Mouse (Mus musculus): ENCODE data around the gene Dclk1. TPM values are rescaled to one million over a fixed set of nuclear protein-coding genes. Genes with fewer than 3 reads are reported as not detected.

The Dclk1 gene
- polyA plus RNA-seq, 1 experiment: 70.4 TPM

- Histone ChIP-seq H3K79me2 (ENCODE audit: control insufficient read depth, insufficient read depth) (no peaks in the 10 kb centered on the region), H3ac (ENCODE audit: control insufficient read depth, insufficient read length) (no peak overlapping the region), H3K4me2 (ENCODE audit: low read depth) (peak overlapping the region; percentile 63), H3K4me3 (no peak overlapping the region), H3K36me3 (ENCODE audit: control insufficient read depth, insufficient read depth) (peaks cover 18% of the 10 kb centered on the region), H3K27me3 (ENCODE audit: control insufficient read depth, insufficient read depth, insufficient read length) (no peaks in the 10 kb centered on the region)
- TF ChIP-seq E2F4 (IDR thresholded peaks at IDR 0.05; ENCODE audit: insufficient read depth) (no peak), CEBPB (IDR thresholded peaks at IDR 0.05; ENCODE audit: insufficient read depth, poor library complexity, severe bottlenecking) (peak; percentile 62; the same call in 1 of the 2 replicates), USF1 (IDR thresholded peaks at IDR 0.05; ENCODE audit: low read depth) (peak; percentile 89), SRF (IDR thresholded peaks at IDR 0.05; ENCODE audit: control insufficient read depth, insufficient read length, low read depth) (no peak), TCF12 (IDR thresholded peaks at IDR 0.05; ENCODE audit: insufficient read depth, poor library complexity, severe bottlenecking) (peak; percentile 68), MYOD1 (IDR thresholded peaks at IDR 0.05; ENCODE audit: control insufficient read depth in 1 of 3, insufficient read length in 2 of 3, low read depth in 2 of 3) (peak; percentile 66 to 99 (median 98)), TCF3 (IDR thresholded peaks at IDR 0.05; ENCODE audit: insufficient read length, low read depth) (peak; percentile 47), REST (IDR thresholded peaks at IDR 0.05; ENCODE audit: insufficient read depth, insufficient read length) (no peak), POLR2AphosphoS2 (IDR thresholded peaks at IDR 0.05; ENCODE audit: insufficient read length, low read depth) (no peak), MYOG (IDR thresholded peaks at IDR 0.05; ENCODE audit: control insufficient read depth in 1 of 3, insufficient read depth in 1 of 3, insufficient read length in 2 of 3, low read depth in 2 of 3) (peak; percentile 54 to 84 (median 72)), POLR2A (IDR thresholded peaks at IDR 0.05; ENCODE audit: insufficient read length, low read depth) (peak; percentile 31), MAX (IDR thresholded peaks at IDR 0.05; ENCODE audit: low read depth) (peak; percentile 80)
Observed at GRCm38 (mm10) chr3:55260139-55260538, 18.0 kb downstream of the Dclk1 start.

GRCm38 (mm10) chr3:55266091-55266490 is 23.9 kb downstream of the Dclk1 start:
- no peak overlapping the region for H3K4me2 ChIP-seq (ENCODE audit: low read depth)
- no peaks in the 10 kb centered on the region for H3K79me2 ChIP-seq (ENCODE audit: control insufficient read depth, insufficient read depth)
- no peaks in the 10 kb centered on the region for H3K36me3 ChIP-seq (ENCODE audit: control insufficient read depth, insufficient read depth)
- no peak overlapping the region for H3K4me3 ChIP-seq
- H3K27me3 ChIP-seq (ENCODE audit: control insufficient read depth, insufficient read depth, insufficient read length): no peaks in the 10 kb centered on the region
- no peak overlapping the region for H3ac ChIP-seq (ENCODE audit: control insufficient read depth, insufficient read length)
- TF ChIP-seq MYOG (IDR thresholded peaks at IDR 0.05; ENCODE audit: control insufficient read depth in 1 of 3, insufficient read depth in 1 of 3, insufficient read length in 2 of 3, low read depth in 2 of 3): no peak
- no peak for TF ChIP-seq TCF3 (IDR thresholded peaks at IDR 0.05; ENCODE audit: insufficient read length, low read depth)
- no peak for TF ChIP-seq SRF (IDR thresholded peaks at IDR 0.05; ENCODE audit: control insufficient read depth, insufficient read length, low read depth)

GRCm38 (mm10) chr3:55269802-55270201 is 27.6 kb downstream of the Dclk1 start:
- H3K79me2 ChIP-seq (ENCODE audit: control insufficient read depth, insufficient read depth): no peaks in the 10 kb centered on the region

GRCm38 (mm10) chr3:55270345-55270744 is 28.2 kb downstream of the Dclk1 start:
- no peak overlapping the region for H3K4me3 ChIP-seq
- TF ChIP-seq MYOG (IDR thresholded peaks at IDR 0.05; ENCODE audit: control insufficient read depth in 1 of 3, insufficient read depth in 1 of 3, insufficient read length in 2 of 3, low read depth in 2 of 3): peak in 1 of 3 experiments; percentile 76
- TF ChIP-seq USF1 (IDR thresholded peaks at IDR 0.05; ENCODE audit: low read depth): no peak
- peak; percentile 46 to 59 (median 55) for TF ChIP-seq MYOD1 (IDR thresholded peaks at IDR 0.05; ENCODE audit: control insufficient read depth in 1 of 3, insufficient read length in 2 of 3, low read depth in 2 of 3)
- TF ChIP-seq TCF3 (IDR thresholded peaks at IDR 0.05; ENCODE audit: insufficient read length, low read depth): no peak
- H3K4me2 ChIP-seq (ENCODE audit: low read depth): no peak overlapping the region
- H3K27me3 ChIP-seq (ENCODE audit: control insufficient read depth, insufficient read depth, insufficient read length): no peaks in the 10 kb centered on the region
- H3ac ChIP-seq (ENCODE audit: control insufficient read depth, insufficient read length): no peak overlapping the region
- no peaks in the 10 kb centered on the region for H3K36me3 ChIP-seq (ENCODE audit: control insufficient read depth, insufficient read depth)
- no peaks in the 10 kb centered on the region for H3K79me2 ChIP-seq (ENCODE audit: control insufficient read depth, insufficient read depth)

More at GRCm38 (mm10) chr3:55269802-55270201, 27.6 kb downstream of the Dclk1 start:
- H3K4me3 ChIP-seq: no peak overlapping the region
- TF ChIP-seq POLR2AphosphoS2 (IDR thresholded peaks at IDR 0.05; ENCODE audit: insufficient read length, low read depth): no peak
- TF ChIP-seq MAX (IDR thresholded peaks at IDR 0.05; ENCODE audit: low read depth): no peak
- TF ChIP-seq POLR2A (IDR thresholded peaks at IDR 0.05; ENCODE audit: insufficient read length, low read depth): no peak
- TF ChIP-seq USF1 (IDR thresholded peaks at IDR 0.05; ENCODE audit: low read depth): no peak
- no peak for TF ChIP-seq TCF12 (IDR thresholded peaks at IDR 0.05; ENCODE audit: insufficient read depth, poor library complexity, severe bottlenecking)
- TF ChIP-seq SRF (IDR thresholded peaks at IDR 0.05; ENCODE audit: control insufficient read depth, insufficient read length, low read depth): no peak
- no peak for TF ChIP-seq CEBPB (IDR thresholded peaks at IDR 0.05; ENCODE audit: insufficient read depth, poor library complexity, severe bottlenecking)
- no peak for TF ChIP-seq REST (IDR thresholded peaks at IDR 0.05; ENCODE audit: insufficient read depth, insufficient read length)
- no peak for TF ChIP-seq MYOD1 (IDR thresholded peaks at IDR 0.05; ENCODE audit: control insufficient read depth in 1 of 3, insufficient read length in 2 of 3, low read depth in 2 of 3)
- TF ChIP-seq TCF3 (IDR thresholded peaks at IDR 0.05; ENCODE audit: insufficient read length, low read depth): no peak
- no peak for TF ChIP-seq E2F4 (IDR thresholded peaks at IDR 0.05; ENCODE audit: insufficient read depth)
- TF ChIP-seq MYOG (IDR thresholded peaks at IDR 0.05; ENCODE audit: control insufficient read depth in 1 of 3, insufficient read depth in 1 of 3, insufficient read length in 2 of 3, low read depth in 2 of 3): no peak
- H3ac ChIP-seq (ENCODE audit: control insufficient read depth, insufficient read length): no peak overlapping the region
- H3K27me3 ChIP-seq (ENCODE audit: control insufficient read depth, insufficient read depth, insufficient read length): no peaks in the 10 kb centered on the region
- H3K36me3 ChIP-seq (ENCODE audit: control insufficient read depth, insufficient read depth): no peaks in the 10 kb centered on the region
- H3K4me2 ChIP-seq (ENCODE audit: low read depth): no peak overlapping the region

GRCm38 (mm10) chr3:55270920-55271319 is 28.8 kb downstream of the Dclk1 start:
- Histone ChIP-seq H3K36me3 (ENCODE audit: control insufficient read depth, insufficient read depth) (no peaks in the 10 kb centered on the region), H3K27me3 (ENCODE audit: control insufficient read depth, insufficient read depth, insufficient read length) (no peaks in the 10 kb centered on the region), H3ac (ENCODE audit: control insufficient read depth, insufficient read length) (no peak overlapping the region), H3K79me2 (ENCODE audit: control insufficient read depth, insufficient read depth) (no peaks in the 10 kb centered on the region), H3K4me3 (no peak overlapping the region), H3K4me2 (ENCODE audit: low read depth) (no peak overlapping the region)
- TF ChIP-seq MYOG (IDR thresholded peaks at IDR 0.05; ENCODE audit: control insufficient read depth in 1 of 3, insufficient read depth in 1 of 3, insufficient read length in 2 of 3, low read depth in 2 of 3): no peak
- TF ChIP-seq USF1 (IDR thresholded peaks at IDR 0.05; ENCODE audit: low read depth): no peak
- no peak for TF ChIP-seq MYOD1 (IDR thresholded peaks at IDR 0.05; ENCODE audit: control insufficient read depth in 1 of 3, insufficient read length in 2 of 3, low read depth in 2 of 3)
- TF ChIP-seq CEBPB (IDR thresholded peaks at IDR 0.05; ENCODE audit: insufficient read depth, poor library complexity, severe bottlenecking): no peak
- no peak for TF ChIP-seq MAX (IDR thresholded peaks at IDR 0.05; ENCODE audit: low read depth)
- TF ChIP-seq E2F4 (IDR thresholded peaks at IDR 0.05; ENCODE audit: insufficient read depth): no peak
- TF ChIP-seq REST (IDR thresholded peaks at IDR 0.05; ENCODE audit: insufficient read depth, insufficient read length): no peak

Measured in myocyte (in vitro differentiated cells).